Mouse (Mus musculus) testis, adult 2 months (tissue): ENCODE data around the gene Fam53a.

ENCODE experiments used
- CTCF ChIP-seq: fragments of 200-500 bp; IDR thresholded peaks from 2 replicates; pipeline ENCODE4 v1.5.1; 2012; ENCODE audit warnings: low read depth, mild to moderate bottlenecking, inconsistent platforms, low read length, moderate library complexity; ENCODE audit not compliant: control insufficient read depth, insufficient read depth, insufficient replicate concordance
- POLR2A ChIP-seq: fragments of 200-500 bp; IDR thresholded peaks from 2 replicates; pipeline ENCODE4 v1.6.1; 2012; ENCODE audit warnings: low read depth, mild to moderate bottlenecking, inconsistent platforms, low read length, moderate library complexity; ENCODE audit not compliant: control insufficient read depth

DNA sequence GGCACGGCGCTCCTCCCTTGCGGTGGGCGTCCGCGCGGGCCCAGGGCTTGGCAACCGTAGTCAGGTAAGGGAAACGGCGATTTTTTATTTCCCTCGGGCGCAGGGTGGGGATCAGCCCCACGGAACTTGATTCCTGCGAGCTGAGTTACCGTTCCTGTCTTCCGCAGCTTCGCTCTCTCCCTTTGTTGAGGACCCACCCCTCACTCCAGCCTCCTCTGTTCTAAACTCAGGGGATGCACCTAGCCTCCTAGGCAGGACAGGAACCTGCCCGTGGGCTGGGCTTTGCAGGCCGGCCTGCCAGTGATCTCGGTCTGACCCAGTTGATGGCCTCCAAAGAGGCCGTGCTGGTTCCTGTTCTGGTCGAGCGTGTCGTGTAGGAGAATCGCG is 29.2 kb upstream of the Fam53a start:
- no peak for TF ChIP-seq CTCF
- no peak for TF ChIP-seq POLR2A
